11 mouse cellular contexts compared by ENCODE assay signal in genomic region chr4:155134686-155135172, GRCm38 (mm10). TPM values are rescaled to one million over a fixed set of nuclear protein-coding genes. Genes with fewer than 3 reads are reported as not detected.
DNase-seq lines count a peak whose midpoint lies in the region; ATAC-seq and TF ChIP-seq lines count a peak whose summit lies in the region.
"Had no signal": no experiment of that assay in that cellular context is flagged by ENCODE, and none has a peak within 500 bp of the region (broad histone marks: within the 10 kb centered on the region; RNA-seq: fewer than 3 reads in every experiment).

No protein-coding gene starts in this region.

- H3K79me2 ChIP-seq in heart, adult 2 months (replicated peaks; ENCODE audit: control insufficient read depth, insufficient read depth, low read length): no peaks in the 10 kb centered on the region

- no peaks in the 10 kb centered on the region for H3K27me3 ChIP-seq in heart, embryonic 15.5 days
- no peaks in the 10 kb centered on the region for H3K27me3 ChIP-seq in heart, adult 2 months (ENCODE audit: control insufficient read depth, insufficient read depth, low read length)
- H3K27me3 ChIP-seq in neural tube, embryonic 11.5 days (ENCODE audit: control insufficient read depth, insufficient read depth, low read length): no peaks in the 10 kb centered on the region
- no peaks in the 10 kb centered on the region for H3K27me3 ChIP-seq in neural tube, embryonic 15.5 days (replicated peaks)
- no peaks in the 10 kb centered on the region for H3K27me3 ChIP-seq in limb, embryonic 10.5 days (ENCODE audit: low read depth, poor library complexity, severe bottlenecking)
- H3K27me3 ChIP-seq: CH12.LX had no signal

- peak overlapping the region; percentile 89 for H3K27ac ChIP-seq in heart, embryonic 15.5 days
- H3K27ac ChIP-seq in heart, adult 2 months: no peak overlapping the region
- no peak overlapping the region for H3K27ac ChIP-seq in neural tube, embryonic 11.5 days (ENCODE audit: low read depth, low read length)
- no peak overlapping the region for H3K27ac ChIP-seq in neural tube, embryonic 15.5 days (replicated peaks)
- peak overlapping the region; percentile 81 for H3K27ac ChIP-seq in limb, embryonic 10.5 days

- no peak for ATAC-seq in heart, embryonic 15.5 days (replicated peaks; ENCODE audit: insufficient number of reproducible peaks, insufficient read depth, low FRiP score, low read depth)
- no peak for ATAC-seq in neural tube, embryonic 11.5 days (ENCODE audit: insufficient read depth, low FRiP score, low TSS enrichment)
- no peak for ATAC-seq in neural tube, embryonic 15.5 days (ENCODE audit: low FRiP score)

- intact Hi-C loops in heart, adult 2 months (cut with DNase I): no loop called here

- no peak for TF ChIP-seq POLR2A in heart, adult 2 months (IDR thresholded peaks at IDR 0.05; ENCODE audit: insufficient read depth, low read depth, low read length)

- H3K4me1 ChIP-seq in heart, embryonic 15.5 days (replicated peaks): peaks cover 77% of the 10 kb centered on the region
- H3K4me1 ChIP-seq in heart, adult 2 months (ENCODE audit: control insufficient read depth, insufficient read depth, low read length): peaks cover 14% of the 10 kb centered on the region
- peaks cover 17% of the 10 kb centered on the region; the same call in 1 of the 2 replicates for H3K4me1 ChIP-seq in neural tube, embryonic 11.5 days (ENCODE audit: control insufficient read depth, insufficient read depth, low read length)
- peaks cover 24% of the 10 kb centered on the region for H3K4me1 ChIP-seq in neural tube, embryonic 15.5 days
- H3K4me1 ChIP-seq in limb, embryonic 10.5 days: peaks cover 77% of the 10 kb centered on the region

- H3K9ac ChIP-seq in heart, embryonic 15.5 days: peak overlapping the region; percentile 22; the same call in 1 of the 2 replicates
- no peak overlapping the region for H3K9ac ChIP-seq in heart, adult 2 months (ENCODE audit: low read depth, low read length)
- 0 out of 2 replicates have a peak overlapping the region, but pooled peaks have one; percentile 14 for H3K9ac ChIP-seq in neural tube, embryonic 11.5 days (ENCODE audit: low read length)
- H3K9ac ChIP-seq in neural tube, embryonic 15.5 days (replicated peaks): no peak overlapping the region

- no peak overlapping the region for H3K4me3 ChIP-seq in heart, embryonic 15.5 days
- no peak overlapping the region for H3K4me3 ChIP-seq in heart, adult 2 months
- no peak overlapping the region for H3K4me3 ChIP-seq in neural tube, embryonic 11.5 days (ENCODE audit: low read depth, low read length)
- no peak overlapping the region for H3K4me3 ChIP-seq in neural tube, embryonic 15.5 days (replicated peaks)
- H3K4me3 ChIP-seq in limb, embryonic 10.5 days: no peak overlapping the region

- H3K4me2 ChIP-seq in heart, embryonic 15.5 days: no peak overlapping the region
- no peak overlapping the region for H3K4me2 ChIP-seq in neural tube, embryonic 11.5 days (ENCODE audit: low read depth)
- no peak overlapping the region for H3K4me2 ChIP-seq in neural tube, embryonic 15.5 days

- H3K9me3 ChIP-seq in heart, embryonic 15.5 days (replicated peaks): no peaks in the 10 kb centered on the region
- no peaks in the 10 kb centered on the region for H3K9me3 ChIP-seq in neural tube, embryonic 11.5 days (ENCODE audit: control insufficient read depth, low read length)
- H3K9me3 ChIP-seq in neural tube, embryonic 15.5 days (replicated peaks): no peaks in the 10 kb centered on the region
- no peaks in the 10 kb centered on the region for H3K9me3 ChIP-seq in limb, embryonic 10.5 days (replicated peaks)

- TF ChIP-seq EP300 in heart, adult 2 months (IDR thresholded peaks at IDR 0.05; ENCODE audit: insufficient read depth, low read depth, low read length): no peak

- H3K36me3 ChIP-seq in heart, embryonic 15.5 days: no peaks in the 10 kb centered on the region
- no peaks in the 10 kb centered on the region for H3K36me3 ChIP-seq in heart, adult 2 months (ENCODE audit: control insufficient read depth, insufficient read depth, low read length)
- H3K36me3 ChIP-seq in neural tube, embryonic 11.5 days (ENCODE audit: control insufficient read depth, insufficient read depth, low read length): no peaks in the 10 kb centered on the region
- H3K36me3 ChIP-seq in neural tube, embryonic 15.5 days: no peaks in the 10 kb centered on the region
- no peaks in the 10 kb centered on the region for H3K36me3 ChIP-seq in limb, embryonic 10.5 days

- WGBS in heart, embryonic 15.5 days: 88% methylated on average over 7 of the region's 7 CpGs
- 95% methylated on average over 7 of the region's 7 CpGs for WGBS in heart, adult 2 months
- 91% methylated on average over 7 of the region's 7 CpGs for WGBS in neural tube, embryonic 11.5 days
- WGBS in neural tube, embryonic 15.5 days: 88% methylated on average over 7 of the region's 7 CpGs
- WGBS in limb, embryonic 10.5 days: 88% methylated on average over 7 of the region's 7 CpGs

- DNase-seq in heart, adult 2 months: no peak
- DNase-seq in neural tube, embryonic 11.5 days (ENCODE audit: low spot score): no peak
- DNase-seq in limb, embryonic 10.5 days (ENCODE audit: low spot score): no peak
- no peak for DNase-seq in layer of hippocampus, postnatal 36 days
- no peak for DNase-seq in cerebellum, adult 9-10 months
- DNase-seq: adrenal gland, postnatal 36 days; cerebellum, adult 18-20 months; thymus, postnatal 36 days had no signal

- TF ChIP-seq CTCF in heart, adult 2 months (IDR thresholded peaks at IDR 0.05): no peak

RNA-seq across cellular contexts. Expression of gene Morn1, which starts 48.4 kb away (rescaled TPM):
- 1.9 and 2.5 TPM in 2 replicates for polyA plus RNA-seq in heart, embryonic 15.5 days (2015; fragmentation: Nextera tagmentation; extraction: Ambion mirVana)
- total RNA-seq in heart, adult 2 months (2021): 1 to 10 TPM; 1.1 to 1.3 TPM
- 2.5 and 2.6 TPM in 2 replicates for polyA plus RNA-seq in heart, adult 2 months (2012; rRNA removed)
- 3.9 and 5.3 TPM in 2 replicates for polyA plus RNA-seq in neural tube, embryonic 11.5 days (2014; fragmentation: Nextera tagmentation; extraction: Ambion mirVana)
- 6.4 and 6.7 TPM in 2 replicates for polyA plus RNA-seq in neural tube, embryonic 15.5 days (2015; fragmentation: Nextera tagmentation; extraction: Ambion mirVana)
- 3.5 and 6.5 TPM in 2 replicates for polyA plus RNA-seq in limb, embryonic 10.5 days (2016; fragmentation: Nextera tagmentation; extraction: Ambion mirVana)
- total RNA-seq in layer of hippocampus, postnatal 36 days (2021): 10 to 100 TPM; 11.6 to 12.6 TPM

RNA-seq across cellular contexts. Expression of gene Rer1, which starts 48.5 kb away (rescaled TPM):
- 117 and 120 TPM in 2 replicates for polyA plus RNA-seq in heart, embryonic 15.5 days (2015; fragmentation: Nextera tagmentation; extraction: Ambion mirVana)
- total RNA-seq in heart, adult 2 months (2021): 10 to 100 TPM; 67.6 to 74.7 TPM
- 54.7 and 102 TPM in 2 replicates for polyA plus RNA-seq in heart, adult 2 months (2012; rRNA removed)
- 143 and 145 TPM in 2 replicates for polyA plus RNA-seq in neural tube, embryonic 11.5 days (2014; fragmentation: Nextera tagmentation; extraction: Ambion mirVana)
- polyA plus RNA-seq in neural tube, embryonic 15.5 days (2015; fragmentation: Nextera tagmentation; extraction: Ambion mirVana): 130 and 139 TPM in 2 replicates
- polyA plus RNA-seq in limb, embryonic 10.5 days (2016; fragmentation: Nextera tagmentation; extraction: Ambion mirVana): 133 and 142 TPM in 2 replicates
- total RNA-seq in layer of hippocampus, postnatal 36 days (2021): 10 to 100 TPM; 65.6 to 68.8 TPM

Comparison
In these comparisons a context has a peak if more than half of its experiments do, and no peak if none do; other contexts are left out.
1. H3K27ac ChIP-seq: peak in heart, embryonic 15.5 days (single experiment) and limb, embryonic 10.5 days (single experiment); none in heart, adult 2 months (single experiment), neural tube, embryonic 11.5 days (single experiment) and neural tube, embryonic 15.5 days (single experiment).
2. H3K9ac ChIP-seq: peak in heart, embryonic 15.5 days (single experiment) and neural tube, embryonic 11.5 days (single experiment); none in heart, adult 2 months (single experiment) and neural tube, embryonic 15.5 days (single experiment).